Mouse (Mus musculus): ENCODE data around the gene Wnt10a.

DNA sequence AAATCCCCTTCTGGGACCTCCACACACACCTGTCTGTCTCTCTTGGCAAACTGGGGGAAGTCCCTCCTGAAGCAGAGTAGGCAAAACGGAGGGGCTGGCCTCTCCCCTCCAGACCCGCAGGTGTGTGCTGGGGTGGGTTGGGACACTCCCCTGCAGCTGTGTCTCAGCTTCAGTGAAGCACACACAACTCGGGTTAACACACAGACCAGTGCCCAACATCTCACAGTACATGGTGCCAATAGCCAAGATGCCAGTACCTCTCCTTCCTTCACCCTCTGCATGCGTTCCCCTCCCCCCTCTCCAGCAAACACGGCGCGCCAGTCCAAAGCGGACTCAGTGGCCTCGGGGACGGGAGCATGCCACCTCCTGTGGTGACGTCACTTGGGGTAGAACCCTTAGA is at the start of gene Wnt10a:
- TF ChIP-seq GATA1 (IDR thresholded peaks at IDR 0.05; ENCODE audit: borderline replicate concordance, low read length) = no peak
- TF ChIP-seq FLI1 (IDR thresholded peaks at IDR 0.05; ENCODE audit: low read length) = no peak

Measured in megakaryocyte, embryonic 14.5 days (primary cell).